Mouse (Mus musculus): ENCODE data around the gene Neurod2. TPM values are rescaled to one million over a fixed set of nuclear protein-coding genes. Genes with fewer than 3 reads are reported as not detected.

Neurod2 gene
- polyA plus RNA-seq, 1 experiment from 2014 or later = 3.8 TPM

DNA sequence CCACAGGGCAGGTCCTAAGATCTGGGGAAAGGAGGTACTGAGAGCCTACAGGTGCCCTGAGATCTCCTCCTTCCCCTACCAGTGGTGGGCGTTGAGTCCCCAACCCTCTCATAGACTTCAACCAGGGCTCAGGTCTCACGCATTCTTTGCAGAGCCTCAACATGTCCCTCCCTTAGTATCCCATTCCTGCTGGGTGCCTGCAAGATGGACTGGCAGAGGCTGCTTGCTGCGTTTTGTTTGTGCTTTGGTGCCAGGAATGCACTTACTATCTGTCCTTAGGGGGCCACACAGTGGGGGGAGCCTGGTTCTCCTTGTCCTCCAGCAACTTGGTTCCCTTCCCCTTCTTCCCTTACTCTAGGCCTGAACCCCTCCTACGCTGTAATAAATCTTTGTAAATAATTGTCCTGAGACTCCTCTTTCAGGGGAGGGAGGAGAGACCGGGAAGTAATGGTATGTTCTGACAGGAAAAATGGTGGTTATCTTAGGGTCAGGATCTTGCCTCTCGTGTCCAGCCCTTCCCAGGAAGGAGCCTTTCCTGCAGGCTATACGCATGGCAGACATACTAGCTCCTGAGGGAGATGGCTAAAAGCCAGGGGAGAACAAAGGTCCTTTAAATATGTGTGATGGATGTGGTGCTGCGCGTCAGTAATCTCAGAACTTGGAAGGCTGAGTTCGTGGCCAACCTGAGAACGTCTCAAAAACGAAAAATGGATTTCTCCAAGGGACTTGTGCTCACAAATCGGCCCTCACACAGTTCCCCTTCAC lies 28.1 kb upstream of the Neurod2 start:
- WGBS = 8% methylated on average over 13 of the region's 13 CpGs

DNA sequence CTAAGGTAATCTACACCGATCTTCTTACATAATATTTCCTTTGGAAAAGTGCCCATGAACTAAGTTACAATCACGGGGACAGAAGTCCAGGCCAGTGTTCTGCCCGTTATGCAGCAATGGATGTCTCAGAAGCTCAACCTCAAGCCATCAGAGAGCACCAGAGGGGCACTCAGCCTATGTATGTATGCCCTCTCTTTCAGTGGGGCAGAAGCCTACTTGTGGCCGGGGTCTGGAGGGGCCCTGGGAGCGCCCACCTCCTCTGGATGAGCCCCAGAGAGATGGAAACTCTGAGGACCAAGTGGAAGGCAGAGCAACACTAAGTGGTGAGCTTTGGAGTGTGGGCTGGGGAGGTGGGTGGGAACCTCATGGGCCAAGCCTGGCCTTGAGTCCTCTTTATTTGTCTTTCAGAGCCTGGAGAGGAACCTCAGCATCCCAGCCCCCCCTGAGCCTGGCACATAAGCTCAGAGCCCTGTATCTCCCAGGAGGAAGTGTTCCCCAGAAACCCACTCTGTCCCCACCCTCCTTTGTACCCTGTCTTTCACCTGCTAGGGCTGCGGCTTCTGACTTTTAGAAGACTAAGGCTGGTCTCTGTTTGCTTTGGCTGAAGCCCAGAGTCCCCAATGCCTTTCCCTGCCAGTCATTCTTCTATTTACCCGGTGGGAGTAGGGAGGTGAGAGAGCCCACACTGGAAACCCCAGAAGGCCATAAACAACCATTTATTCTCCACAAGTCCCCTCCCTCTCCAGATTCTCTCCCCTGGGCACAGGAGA lies 27.4 kb upstream of the Neurod2 start:
- no peak overlapping the region for H3K4me3 ChIP-seq (ENCODE audit: low read depth, low read length)
- no peaks in the 10 kb centered on the region for H3K9me3 ChIP-seq (ENCODE audit: control insufficient read depth, low read length)
- H3K4me1 ChIP-seq (replicated peaks; ENCODE audit: control insufficient read depth, insufficient read depth, low read length) = peaks cover 12% of the 10 kb centered on the region

More for the DNA sequence above, 28.1 kb upstream of the Neurod2 start:
- DNase-seq (ENCODE audit: low spot score) (no peak), ATAC-seq (replicated peaks; ENCODE audit: low FRiP score) (0 out of 2 replicates have a peak, but pooled peaks have one; percentile 4)
- Histone ChIP-seq H3K4me2 (ENCODE audit: low read depth, low read length, severe bottlenecking) (peak overlapping the region; percentile 78), H3K4me3 (ENCODE audit: low read depth, low read length) (peak overlapping the region; percentile 74), H3K4me1 (replicated peaks; ENCODE audit: control insufficient read depth, insufficient read depth, low read length) (peaks cover 12% of the 10 kb centered on the region), H3K9me3 (ENCODE audit: control insufficient read depth, low read length) (no peaks in the 10 kb centered on the region), H3K36me3 (ENCODE audit: control insufficient read depth, insufficient read depth, low read length) (no peaks in the 10 kb centered on the region), H3K9ac (ENCODE audit: low read length) (peak overlapping the region; percentile 75), H3K27ac (ENCODE audit: low read depth, low read length) (no peak overlapping the region), H3K27me3 (ENCODE audit: control insufficient read depth, insufficient read depth, low read length) (peaks cover 7% of the 10 kb centered on the region; the same call in 1 of the 2 replicates)

GRCm38 (mm10) chr11:98355732-98356299 lies 26.4 kb upstream of the Neurod2 start:
- no peak overlapping the region for H3K4me2 ChIP-seq (ENCODE audit: low read depth, low read length, severe bottlenecking)
- no peaks in the 10 kb centered on the region for H3K9me3 ChIP-seq (ENCODE audit: control insufficient read depth, low read length)
- H3K4me3 ChIP-seq (ENCODE audit: low read depth, low read length) = no peak overlapping the region
- H3K36me3 ChIP-seq (ENCODE audit: control insufficient read depth, insufficient read depth, low read length) = no peaks in the 10 kb centered on the region
- WGBS = 11% methylated on average over 6 of the region's 6 CpGs
- no peak for ATAC-seq (replicated peaks; ENCODE audit: low FRiP score)
- no peak overlapping the region for H3K27ac ChIP-seq (ENCODE audit: low read depth, low read length)
- DNase-seq (ENCODE audit: low spot score) = peak; percentile 74
- peaks cover 12% of the 10 kb centered on the region for H3K4me1 ChIP-seq (replicated peaks; ENCODE audit: control insufficient read depth, insufficient read depth, low read length)
- H3K9ac ChIP-seq (ENCODE audit: low read length) = no peak overlapping the region
- H3K27me3 ChIP-seq (ENCODE audit: control insufficient read depth, insufficient read depth, low read length) = peaks cover 20% of the 10 kb centered on the region

More for the DNA sequence above, 27.4 kb upstream of the Neurod2 start:
- DNase-seq (ENCODE audit: low spot score) (no peak), ATAC-seq (replicated peaks; ENCODE audit: low FRiP score) (no peak)
- Histone ChIP-seq H3K36me3 (ENCODE audit: control insufficient read depth, insufficient read depth, low read length) (no peaks in the 10 kb centered on the region), H3K27ac (ENCODE audit: low read depth, low read length) (no peak overlapping the region), H3K27me3 (ENCODE audit: control insufficient read depth, insufficient read depth, low read length) (peaks cover 12% of the 10 kb centered on the region; the same call in 1 of the 2 replicates), H3K9ac (ENCODE audit: low read length) (no peak overlapping the region), H3K4me2 (ENCODE audit: low read depth, low read length, severe bottlenecking) (no peak overlapping the region)
- 86% methylated on average over 7 of the region's 7 CpGs for WGBS

DNA sequence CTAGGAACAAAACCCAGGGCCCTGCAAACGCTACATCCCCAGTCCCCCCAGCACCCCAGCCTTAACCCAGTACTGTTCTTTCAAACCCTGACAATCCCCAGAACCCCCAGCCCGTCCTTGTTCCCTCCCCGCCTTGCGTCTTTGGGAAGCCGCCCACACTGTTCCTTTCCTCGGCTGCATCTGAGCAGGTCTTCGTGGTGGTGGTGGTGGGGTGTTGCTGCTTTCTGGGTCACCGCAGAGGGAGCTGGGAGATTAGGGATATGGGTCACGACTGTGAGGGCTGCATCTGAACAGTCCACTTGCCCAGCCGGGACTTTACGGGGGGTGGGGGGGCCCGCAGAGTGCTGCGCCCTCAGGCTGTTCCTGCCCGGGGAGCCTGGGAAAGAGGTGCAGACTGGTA lies 25.0 kb upstream of the Neurod2 start:
- ATAC-seq (replicated peaks; ENCODE audit: low FRiP score) (no peak), DNase-seq (ENCODE audit: low spot score) (no peak)
- peaks cover 11% of the 10 kb centered on the region for H3K4me1 ChIP-seq (replicated peaks; ENCODE audit: control insufficient read depth, insufficient read depth, low read length)
- H3K27me3 ChIP-seq (ENCODE audit: control insufficient read depth, insufficient read depth, low read length) = peaks cover 34% of the 10 kb centered on the region
- WGBS = 65% methylated on average over 14 of the region's 14 CpGs
- H3K9ac ChIP-seq (ENCODE audit: low read length) = no peak overlapping the region
- no peaks in the 10 kb centered on the region for H3K36me3 ChIP-seq (ENCODE audit: control insufficient read depth, insufficient read depth, low read length)
- H3K4me2 ChIP-seq (ENCODE audit: low read depth, low read length, severe bottlenecking) = no peak overlapping the region
- no peak overlapping the region for H3K27ac ChIP-seq (ENCODE audit: low read depth, low read length)
- no peak overlapping the region for H3K4me3 ChIP-seq (ENCODE audit: low read depth, low read length)
- no peaks in the 10 kb centered on the region for H3K9me3 ChIP-seq (ENCODE audit: control insufficient read depth, low read length)

- Histone ChIP-seq H3K4me2 (ENCODE audit: low read depth, low read length, severe bottlenecking) (no peak overlapping the region), H3K36me3 (ENCODE audit: control insufficient read depth, insufficient read depth, low read length) (no peaks in the 10 kb centered on the region), H3K4me3 (ENCODE audit: low read depth, low read length) (no peak overlapping the region), H3K27me3 (ENCODE audit: control insufficient read depth, insufficient read depth, low read length) (peaks cover 41% of the 10 kb centered on the region), H3K27ac (ENCODE audit: low read depth, low read length) (no peak overlapping the region), H3K4me1 (replicated peaks; ENCODE audit: control insufficient read depth, insufficient read depth, low read length) (peaks cover 9% of the 10 kb centered on the region), H3K9ac (ENCODE audit: low read length) (no peak overlapping the region), H3K9me3 (ENCODE audit: control insufficient read depth, low read length) (no peaks in the 10 kb centered on the region)
- ATAC-seq (replicated peaks; ENCODE audit: low FRiP score) (no peak), DNase-seq (ENCODE audit: low spot score) (no peak)
- WGBS = 37% methylated on average over 8 of the region's 8 CpGs
These were observed 24.3 kb upstream of the Neurod2 start for GRCm38 (mm10) chr11:98353651-98354211.

DNA sequence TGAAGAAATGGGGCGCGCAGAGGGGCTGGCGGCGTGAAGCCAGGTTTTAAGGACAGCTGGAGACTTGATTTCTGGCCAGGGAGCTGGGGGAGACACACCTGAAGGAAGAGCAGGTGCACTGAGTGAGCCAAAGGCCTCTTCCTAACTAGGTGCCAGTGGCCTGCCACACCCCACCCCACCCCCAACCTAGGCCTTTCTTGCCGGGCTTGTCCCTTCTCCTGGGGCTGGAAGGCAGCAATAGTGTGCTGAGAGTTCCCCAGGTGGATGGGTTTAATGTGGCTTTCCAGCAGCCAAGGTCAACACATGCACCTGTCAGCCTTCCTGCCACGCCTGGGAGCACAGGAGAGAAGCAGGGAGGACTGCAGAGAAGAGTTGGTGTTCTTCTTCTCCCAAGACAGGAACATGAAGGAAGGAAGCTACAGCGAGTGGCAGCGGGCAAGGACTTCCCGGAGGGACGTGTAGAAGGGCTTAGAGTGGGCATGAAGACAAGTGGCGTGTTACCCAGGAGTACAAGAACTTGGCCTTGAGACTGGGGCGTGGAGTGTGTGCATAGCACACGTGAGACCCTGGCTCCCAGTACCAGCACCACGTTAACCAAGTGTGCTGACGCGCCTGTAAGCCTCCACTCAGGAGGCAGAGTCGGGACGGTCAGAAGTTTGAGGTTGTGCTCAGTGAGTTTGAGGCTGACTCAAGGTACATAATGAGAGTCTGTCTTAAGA lies 23.0 kb upstream of the Neurod2 start:
- H3K4me3 ChIP-seq (ENCODE audit: low read depth, low read length) = no peak overlapping the region
- ATAC-seq (replicated peaks; ENCODE audit: low FRiP score) (no peak), DNase-seq (ENCODE audit: low spot score) (no peak)
- H3K27me3 ChIP-seq (ENCODE audit: control insufficient read depth, insufficient read depth, low read length) = peaks cover 54% of the 10 kb centered on the region
- H3K9me3 ChIP-seq (ENCODE audit: control insufficient read depth, low read length) = no peaks in the 10 kb centered on the region
- no peak overlapping the region for H3K27ac ChIP-seq (ENCODE audit: low read depth, low read length)
- WGBS = 78% methylated on average over 18 of the region's 18 CpGs
- no peaks in the 10 kb centered on the region for H3K36me3 ChIP-seq (ENCODE audit: control insufficient read depth, insufficient read depth, low read length)
- H3K4me1 ChIP-seq (replicated peaks; ENCODE audit: control insufficient read depth, insufficient read depth, low read length) = peaks cover 12% of the 10 kb centered on the region
- H3K9ac ChIP-seq (ENCODE audit: low read length) = no peak overlapping the region
- H3K4me2 ChIP-seq (ENCODE audit: low read depth, low read length, severe bottlenecking) = no peak overlapping the region

DNA sequence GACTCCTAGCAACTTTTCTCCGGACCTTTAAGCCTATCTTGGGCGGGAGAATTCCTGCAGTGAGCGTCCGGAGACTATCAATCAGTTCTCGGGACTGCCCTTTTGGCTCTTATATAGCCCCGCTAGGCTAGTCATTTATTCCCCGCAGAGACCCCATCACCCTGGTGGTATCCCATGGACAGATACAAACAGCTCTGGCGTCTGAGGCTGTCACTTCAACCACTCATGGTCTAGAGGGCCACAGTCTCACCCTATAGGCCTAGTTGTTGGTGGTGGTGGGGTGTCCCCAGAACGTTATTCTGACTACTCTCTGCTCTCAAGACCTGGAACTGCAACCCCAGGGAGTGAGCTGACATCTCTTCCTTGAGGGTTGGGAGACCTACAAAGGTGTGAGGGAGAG lies 19.9 kb upstream of the Neurod2 start:
- ATAC-seq (replicated peaks; ENCODE audit: low FRiP score) (no peak), DNase-seq (ENCODE audit: low spot score) (no peak)
- no peaks in the 10 kb centered on the region for H3K9me3 ChIP-seq (ENCODE audit: control insufficient read depth, low read length)
- no peak overlapping the region for H3K27ac ChIP-seq (ENCODE audit: low read depth, low read length)
- H3K27me3 ChIP-seq (ENCODE audit: control insufficient read depth, insufficient read depth, low read length) = peaks cover 71% of the 10 kb centered on the region
- H3K4me1 ChIP-seq (replicated peaks; ENCODE audit: control insufficient read depth, insufficient read depth, low read length) = peaks cover 13% of the 10 kb centered on the region
- no peaks in the 10 kb centered on the region for H3K36me3 ChIP-seq (ENCODE audit: control insufficient read depth, insufficient read depth, low read length)
- peak overlapping the region; percentile 41; the same call in 1 of the 2 replicates for H3K4me3 ChIP-seq (ENCODE audit: low read depth, low read length)
- WGBS = 2% methylated on average over 9 of the region's 9 CpGs
- no peak overlapping the region for H3K4me2 ChIP-seq (ENCODE audit: low read depth, low read length, severe bottlenecking)
- no peak overlapping the region for H3K9ac ChIP-seq (ENCODE audit: low read length)

All from forebrain, embryonic 11.5 days (tissue).